Mouse (Mus musculus) ES-Bruce4 (cell line): ENCODE measurements around the gene Hist2h3c1. TPM values are rescaled to one million over a fixed set of nuclear protein-coding genes. Genes with fewer than 3 reads are reported as not detected.
A peak's percentile ranks its signal among the peaks of the same experiment; 100 is the strongest.

Experiments used
- H3K27ac ChIP-seq: 2 replicates; pipeline ENCODE4 v1.5.1; 2012; ENCODE audit warnings: low read length, inconsistent platforms; ENCODE audit not compliant: insufficient read depth
- H3K27me3 ChIP-seq: 2 replicates; pipeline ENCODE4 v1.6.1; 2012; ENCODE audit warnings: mild to moderate bottlenecking, low read length, inconsistent platforms; ENCODE audit not compliant: control insufficient read depth, poor library complexity, insufficient read depth, severe bottlenecking
- H3K36me3 ChIP-seq: 2 replicates; pipeline ENCODE4 v1.6.1; 2012; ENCODE audit warnings: inconsistent platforms, mild to moderate bottlenecking, low read length, moderate library complexity; ENCODE audit not compliant: control insufficient read depth, poor library complexity, insufficient read depth, severe bottlenecking
- H3K4me1 ChIP-seq: one replicate; pipeline ENCODE4 v1.8.1; 2011; ENCODE audit warnings: low read length; ENCODE audit not compliant: control insufficient read depth, insufficient read depth
- H3K4me3 ChIP-seq: 2 replicates; pipeline ENCODE4 v1.5.1; 2011; ENCODE audit warnings: low read depth, mild to moderate bottlenecking, low read length
- H3K9ac ChIP-seq: 2 replicates; pipeline ENCODE4 v1.6.1; 2012; ENCODE audit warnings: low read depth, mild to moderate bottlenecking, inconsistent platforms; ENCODE audit not compliant: poor library complexity, severe bottlenecking
- H3K9me3 ChIP-seq: replicated peaks from 2 replicates; pipeline ENCODE4 v1.6.1; 2012; ENCODE audit warnings: mild to moderate bottlenecking, low read length, inconsistent platforms; ENCODE audit not compliant: control insufficient read depth, poor library complexity, insufficient read depth, severe bottlenecking
- CTCF ChIP-seq: IDR thresholded peaks from one replicate; pipeline ENCODE4 v1.8.1; 2011; ENCODE audit warnings: low read depth, low read length
- EP300 ChIP-seq: IDR thresholded peaks from 2 replicates; pipeline ENCODE4 v1.6.1; 2011; ENCODE audit warnings: low read depth, low read length; ENCODE audit not compliant: insufficient read depth
- POLR2A ChIP-seq: IDR thresholded peaks from one replicate; pipeline ENCODE4 v1.8.1; 2011; ENCODE audit warnings: low read length; ENCODE audit not compliant: insufficient read depth
- polyA plus RNA-seq: library from polyadenylated mRNA; stranded (reverse); fragments of >200 nt; gene quantifications from 2 replicates; pipeline ENCODE4 v1.2.4, GENCODE M21; 2011; ENCODE audit warnings: low read depth; ENCODE audit not compliant: missing spikeins, insufficient read depth, insufficient read length

Gene Hist2h3c1
- polyA plus RNA-seq, 1 experiment: 1.3 TPM

DNA sequence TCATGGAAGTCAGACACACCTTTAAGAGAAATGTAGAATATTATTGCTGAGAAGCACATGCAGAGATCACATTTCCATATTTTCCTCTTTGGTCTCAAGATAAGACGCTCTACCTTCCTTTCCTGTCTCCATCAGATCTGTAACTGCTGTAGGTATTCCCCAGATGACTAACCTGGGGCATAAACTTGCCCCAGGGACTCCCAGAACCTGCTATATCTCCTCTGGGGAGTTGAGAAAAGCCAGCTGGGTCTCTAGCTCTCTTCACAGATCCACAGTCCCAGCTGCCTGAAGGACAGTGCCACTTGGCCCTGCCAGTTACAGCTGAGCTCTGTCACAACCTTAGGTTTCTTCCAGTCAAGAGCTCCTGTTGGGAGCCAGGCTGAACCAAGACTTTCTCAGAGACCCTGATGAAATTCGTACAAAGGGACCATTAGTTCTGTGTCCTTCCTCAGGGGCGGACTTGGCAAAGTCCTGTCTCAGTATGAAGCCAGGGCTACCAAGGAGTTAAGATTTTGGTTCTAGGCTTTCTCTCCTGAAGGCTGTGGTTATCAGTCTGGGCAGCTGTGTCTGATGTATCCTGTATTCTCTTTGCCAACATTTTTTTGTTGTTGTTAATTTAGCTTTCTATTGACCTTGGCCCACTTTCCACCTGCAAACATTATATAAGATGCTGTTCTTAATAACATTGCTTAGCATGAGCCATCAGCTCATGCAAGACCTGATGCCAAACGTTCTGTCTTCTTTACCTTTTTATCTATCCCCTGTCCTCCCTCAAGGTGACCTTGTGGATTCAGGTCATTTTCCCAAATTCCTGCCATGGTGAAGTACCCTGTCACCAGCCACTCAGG is 15.4 kb upstream of the Hist2h3c1 start:
- H3K4me1 ChIP-seq: no peaks in the 10 kb centered on the region

DNA sequence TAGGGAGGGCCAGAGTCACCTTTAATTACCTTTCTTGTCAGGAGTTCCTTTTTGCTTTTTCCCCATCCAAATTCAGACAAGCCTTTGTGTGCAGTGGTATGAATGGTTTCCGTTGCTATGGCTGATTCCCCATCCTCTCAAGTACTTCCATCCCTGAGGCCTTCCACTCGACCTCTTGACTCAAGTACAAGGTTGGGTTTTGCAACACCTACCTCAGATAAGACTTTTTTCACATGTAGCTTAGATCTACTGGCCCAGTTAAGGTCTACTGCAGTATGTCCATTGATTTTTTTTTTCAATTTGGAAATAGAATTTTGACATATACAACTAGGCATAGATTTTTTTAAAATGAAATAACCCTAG is 14.7 kb upstream of the Hist2h3c1 start:
- H3K9ac ChIP-seq: no peak overlapping the region
- H3K27me3 ChIP-seq: no peaks in the 10 kb centered on the region
- TF ChIP-seq EP300 (no peak), POLR2A (no peak), CTCF (no peak)
- H3K4me3 ChIP-seq: no peak overlapping the region
- H3K36me3 ChIP-seq: 0 out of 2 replicates have a peak, but pooled peaks cover 2% of the 10 kb centered on the region
- no peaks in the 10 kb centered on the region for H3K4me1 ChIP-seq
- H3K27ac ChIP-seq: no peak overlapping the region
- H3K9me3 ChIP-seq: no peaks in the 10 kb centered on the region

More for the DNA sequence above, 15.4 kb upstream of the Hist2h3c1 start:
- H3K27me3 ChIP-seq: no peaks in the 10 kb centered on the region
- no peak overlapping the region for H3K9ac ChIP-seq
- no peak overlapping the region for H3K4me3 ChIP-seq
- H3K36me3 ChIP-seq: no peaks in the 10 kb centered on the region
- no peaks in the 10 kb centered on the region for H3K9me3 ChIP-seq
- no peak overlapping the region for H3K27ac ChIP-seq
- TF ChIP-seq POLR2A: no peak
- no peak for TF ChIP-seq CTCF
- no peak for TF ChIP-seq EP300

DNA sequence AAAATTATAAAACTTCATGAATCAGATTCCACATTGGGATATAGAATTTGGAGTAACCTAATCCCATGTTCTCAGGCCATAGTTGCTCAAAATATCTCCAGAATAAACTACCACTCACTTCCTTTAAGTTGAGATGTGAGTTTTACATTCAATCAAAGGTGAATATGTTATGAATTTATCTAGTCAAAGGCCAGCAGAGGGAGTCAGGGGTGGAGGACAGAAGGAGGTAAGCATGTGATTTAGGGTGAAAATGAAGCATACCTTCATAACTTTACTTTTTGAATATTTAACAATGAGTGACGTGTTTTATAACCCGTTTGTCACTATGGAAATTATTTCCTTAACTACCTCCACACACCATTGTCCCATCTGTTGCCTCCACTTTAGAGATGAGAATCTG is 11.6 kb upstream of the Hist2h3c1 start:
- H3K27ac ChIP-seq: no peak overlapping the region
- no peaks in the 10 kb centered on the region for H3K9me3 ChIP-seq
- no peaks in the 10 kb centered on the region for H3K4me1 ChIP-seq
- peaks cover 2% of the 10 kb centered on the region; the same call in 1 of the 2 replicates for H3K36me3 ChIP-seq
- H3K4me3 ChIP-seq: no peak overlapping the region
- no peaks in the 10 kb centered on the region for H3K27me3 ChIP-seq
- no peak for TF ChIP-seq CTCF
- TF ChIP-seq EP300: no peak
- TF ChIP-seq POLR2A: no peak
- H3K9ac ChIP-seq: no peak overlapping the region

DNA sequence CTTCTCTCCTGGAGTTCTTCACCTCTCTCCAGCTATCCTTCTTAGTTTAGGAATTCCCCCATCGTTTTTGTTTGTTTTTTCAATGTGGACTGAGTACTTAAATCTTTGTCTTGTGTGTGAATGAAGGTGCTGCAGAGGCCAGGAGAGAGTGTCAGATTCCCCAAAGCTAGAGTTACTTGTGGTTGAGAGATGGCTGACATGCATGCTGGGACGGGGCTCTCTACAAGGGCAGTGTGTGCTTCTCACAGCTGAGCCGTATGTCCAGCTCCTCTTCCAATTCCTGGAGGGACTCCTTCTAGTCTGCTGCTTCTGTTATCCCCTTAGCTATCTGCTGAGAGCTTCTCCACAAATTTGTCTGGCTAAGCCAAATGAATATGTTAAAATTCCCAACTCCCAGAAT is 10.6 kb upstream of the Hist2h3c1 start:
- Histone ChIP-seq H3K9ac (no peak overlapping the region), H3K9me3 (no peaks in the 10 kb centered on the region), H3K36me3 (peaks cover 2% of the 10 kb centered on the region; the same call in 1 of the 2 replicates), H3K4me3 (no peak overlapping the region), H3K4me1 (no peaks in the 10 kb centered on the region), H3K27me3 (no peaks in the 10 kb centered on the region), H3K27ac (no peak overlapping the region)
- TF ChIP-seq EP300 (no peak), POLR2A (no peak), CTCF (no peak)

DNA sequence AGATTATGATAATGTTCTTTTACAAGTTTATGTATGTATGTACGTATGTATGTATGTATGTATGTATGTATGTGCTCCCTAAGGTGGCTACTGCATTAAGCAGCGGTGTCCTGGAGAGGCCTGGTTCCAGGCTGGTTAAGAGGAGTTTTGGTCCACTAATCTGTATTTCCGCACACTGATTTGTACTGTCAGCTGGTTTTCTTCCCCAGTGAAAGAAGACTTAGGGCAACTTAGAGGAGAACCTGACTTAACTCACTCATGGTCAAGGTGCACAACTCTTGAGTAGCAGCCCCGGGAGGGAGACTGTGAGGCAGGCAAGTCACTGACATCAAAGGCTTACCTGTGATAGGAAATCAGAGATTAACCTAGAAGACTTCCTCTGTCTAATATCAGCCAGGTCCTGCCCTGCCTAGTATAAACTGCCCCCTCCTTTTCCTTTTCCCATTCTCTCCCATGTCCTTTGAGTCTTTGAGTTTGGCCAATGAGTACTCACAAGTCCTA is 9.6 kb upstream of the Hist2h3c1 start:
- TF ChIP-seq POLR2A: no peak
- TF ChIP-seq EP300: no peak
- no peak for TF ChIP-seq CTCF
- Histone ChIP-seq H3K27me3 (no peaks in the 10 kb centered on the region), H3K4me3 (peak overlapping the region; percentile 93), H3K9ac (peak overlapping the region; percentile 100), H3K9me3 (no peaks in the 10 kb centered on the region), H3K36me3 (peaks cover 2% of the 10 kb centered on the region; the same call in 1 of the 2 replicates), H3K4me1 (no peaks in the 10 kb centered on the region), H3K27ac (no peak overlapping the region)

DNA sequence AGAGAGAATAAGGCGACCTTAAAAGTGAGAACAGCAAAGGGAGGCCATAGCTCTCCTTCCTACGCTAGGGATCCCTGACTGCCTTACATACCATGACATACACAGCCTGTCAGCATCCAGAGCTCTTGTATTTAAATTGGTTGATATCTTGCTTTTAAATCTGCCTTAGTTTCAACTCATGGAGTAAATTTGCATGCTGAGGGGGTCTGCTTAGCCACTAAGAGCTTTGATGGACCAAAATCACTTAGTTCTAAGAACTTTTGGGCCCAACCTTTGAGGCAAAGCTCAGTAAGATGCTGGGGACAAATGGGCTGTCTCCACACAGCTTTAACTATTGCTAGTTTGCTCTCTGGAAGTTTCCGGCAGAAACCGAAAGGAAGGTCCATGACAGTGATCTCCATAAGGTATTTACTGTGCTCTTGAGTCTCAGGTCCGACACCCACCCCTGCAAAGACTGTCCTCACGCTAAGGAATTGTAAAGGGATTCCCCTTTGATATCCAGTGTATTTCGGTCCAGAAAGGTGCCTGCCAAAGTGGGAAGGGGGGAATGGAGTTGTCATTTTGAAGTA is 9.1 kb upstream of the Hist2h3c1 start:
- Histone ChIP-seq H3K27ac (peak overlapping the region; percentile 96; the same call in 1 of the 2 replicates), H3K4me1 (no peaks in the 10 kb centered on the region), H3K4me3 (peak overlapping the region; percentile 93), H3K9me3 (no peaks in the 10 kb centered on the region), H3K9ac (peak overlapping the region; percentile 100), H3K36me3 (peaks cover 2% of the 10 kb centered on the region; the same call in 1 of the 2 replicates), H3K27me3 (no peaks in the 10 kb centered on the region)
- TF ChIP-seq CTCF (no peak), EP300 (no peak), POLR2A (no peak)
